Mouse (Mus musculus) megakaryocyte progenitor cell, adult 5-6 weeks (primary cell): ENCODE data around the gene Chil6. TPM values are rescaled to one million over a fixed set of nuclear protein-coding genes. Genes with fewer than 3 reads are reported as not detected.

Experiments used
- ATAC-seq: replicated peaks from 2 replicates; pipeline ENCODE4 v1.8.0; 2016; ENCODE audit warnings: mild to moderate bottlenecking, moderate TSS enrichment, inconsistent platforms; ENCODE audit not compliant: poor library complexity
- total RNA-seq, 2 experiments: library from RNA; stranded (forward) in 1 of 2; stranded (reverse) in 1 of 2; fragments of 157-497, 149-512 nt in 1 of 2; fragments of 200-1000 nt in 1 of 2; gene quantifications; 2 replicates each; pipeline versions ENCODE4 v1.2.3 to v1.2.4; 2015 to 2017

The Chil6 gene
- total RNA-seq (2015) (not detected in 2 replicates), total RNA-seq (2017) (not detected in 2 replicates)

- ATAC-seq: no peak
Observed at GRCm38 (mm10) chr3:106406082-106406481, at the start of gene Chil6. Gene Chil6 (minus strand): TSS chr3:106406182.

- peak; percentile 54 for ATAC-seq
Observed at GRCm38 (mm10) chr3:106452616-106453015, 46.6 kb upstream of the Chil6 start.

GRCm38 (mm10) chr3:106449567-106449966, 43.6 kb upstream of the Chil6 start:
- ATAC-seq: peak; percentile 62

- ATAC-seq: peak; percentile 45
Observed at GRCm38 (mm10) chr3:106448995-106449394, 43.0 kb upstream of the Chil6 start.

GRCm38 (mm10) chr3:106448571-106448970, 42.6 kb upstream of the Chil6 start:
- ATAC-seq: peak; percentile 92

Other genes starting within 250 kb of the Chil6 start
- 167 and 300 TPM in 2 replicates for gene Chil3, start 238.6 kb downstream of the Chil6 start, total RNA-seq (2015)
- 117 and 201 TPM in 2 replicates for gene Chil3, start 238.6 kb downstream of the Chil6 start, total RNA-seq (2017)
- not detected in 2 replicates for gene Chil4, start 186.7 kb downstream of the Chil6 start, total RNA-seq (2015)
- not detected in 2 replicates for gene Chil4, start 186.7 kb downstream of the Chil6 start, total RNA-seq (2017)
- 20.4 and 20.6 TPM in 2 replicates for gene Dennd2d, start 76.2 kb upstream of the Chil6 start, total RNA-seq (2015)
- gene Dennd2d, start 76.2 kb upstream of the Chil6 start, total RNA-seq (2017): 14.2 and 23.0 TPM in 2 replicates
- gene Dram2, start 141.6 kb upstream of the Chil6 start, total RNA-seq (2015): 36.7 and 37.4 TPM in 2 replicates
- 16.9 and 24.1 TPM in 2 replicates for gene Dram2, start 141.6 kb upstream of the Chil6 start, total RNA-seq (2017)
- 44.5 and 51.7 TPM in 2 replicates for gene Cept1, start 141.6 kb upstream of the Chil6 start, total RNA-seq (2015)
- 95.2 and 100 TPM in 2 replicates for gene Cept1, start 141.6 kb upstream of the Chil6 start, total RNA-seq (2017)